Mouse (Mus musculus): ENCODE measurements around the gene Nt5dc2. TPM values are rescaled to one million over a fixed set of nuclear protein-coding genes. Genes with fewer than 3 reads are reported as not detected.

Gene Nt5dc2
- polyA plus RNA-seq, 1 experiment from 2014 or later = 517 TPM

- no peak overlapping the region for H3K27ac ChIP-seq (ENCODE audit: low read depth, low read length)
Measured at GRCm38 (mm10) chr14:31138219-31138896, 7.5 kb downstream of the Nt5dc2 start.

GRCm38 (mm10) chr14:31138897-31139429 is 8.1 kb downstream of the Nt5dc2 start:
- H3K4me1 ChIP-seq (ENCODE audit: control insufficient read depth, insufficient read depth, low read length) = no peaks in the 10 kb centered on the region; the same call in none of the 2 replicates
- no peak for ATAC-seq (ENCODE audit: low FRiP score, low TSS enrichment)
- no peak overlapping the region for H3K4me3 ChIP-seq (ENCODE audit: low read length)
- no peak overlapping the region for H3K27ac ChIP-seq (ENCODE audit: low read depth, low read length)
- peaks cover 83% of the 10 kb centered on the region for H3K36me3 ChIP-seq (ENCODE audit: control insufficient read depth, insufficient read depth, low read length)
- H3K4me2 ChIP-seq (replicated peaks; ENCODE audit: low read depth, low read length) = no peak overlapping the region
- WGBS = 91% methylated on average over 9 of the region's 9 CpGs
- no peak overlapping the region for H3K9ac ChIP-seq (ENCODE audit: low read depth, low read length)
- H3K9me3 ChIP-seq (ENCODE audit: control insufficient read depth, low read length) = no peaks in the 10 kb centered on the region
- H3K27me3 ChIP-seq (ENCODE audit: control insufficient read depth, insufficient read depth, low read length) = no peaks in the 10 kb centered on the region

More at GRCm38 (mm10) chr14:31138219-31138896, 7.5 kb downstream of the Nt5dc2 start:
- no peak for ATAC-seq (ENCODE audit: low FRiP score, low TSS enrichment)
- Histone ChIP-seq H3K4me3 (ENCODE audit: low read length) (no peak overlapping the region), H3K9me3 (ENCODE audit: control insufficient read depth, low read length) (no peaks in the 10 kb centered on the region), H3K36me3 (ENCODE audit: control insufficient read depth, insufficient read depth, low read length) (peaks cover 83% of the 10 kb centered on the region), H3K4me1 (ENCODE audit: control insufficient read depth, insufficient read depth, low read length) (peaks cover 2% of the 10 kb centered on the region), H3K27me3 (ENCODE audit: control insufficient read depth, insufficient read depth, low read length) (no peaks in the 10 kb centered on the region), H3K9ac (ENCODE audit: low read depth, low read length) (no peak overlapping the region), H3K4me2 (replicated peaks; ENCODE audit: low read depth, low read length) (no peak overlapping the region)
- 86% methylated on average over 29 of the region's 35 CpGs for WGBS

DNA sequence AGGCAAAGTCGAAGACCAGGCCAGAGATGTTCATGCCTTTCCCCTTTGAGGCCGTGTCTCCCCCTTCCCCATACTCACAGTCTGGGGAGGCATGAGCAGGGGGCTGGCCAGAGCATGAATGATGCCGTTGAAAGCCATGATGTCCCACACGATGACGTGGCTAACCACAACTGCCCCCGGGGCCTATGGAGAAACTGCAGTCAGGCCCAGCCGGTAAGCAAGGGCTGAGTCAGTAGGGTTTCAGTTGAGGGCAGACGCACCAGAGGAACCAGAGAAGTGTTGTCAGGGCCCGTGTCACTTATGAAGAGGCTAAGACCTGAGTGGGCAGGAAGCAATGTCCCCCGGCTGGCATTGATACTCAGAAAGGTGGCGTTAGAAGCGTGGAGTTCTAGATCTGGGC is 8.8 kb downstream of the Nt5dc2 start:
- no peak overlapping the region for H3K4me3 ChIP-seq (ENCODE audit: low read length)
- WGBS = 92% methylated on average over 12 of the region's 12 CpGs
- H3K36me3 ChIP-seq (ENCODE audit: control insufficient read depth, insufficient read depth, low read length) = peaks cover 78% of the 10 kb centered on the region
- no peaks in the 10 kb centered on the region for H3K9me3 ChIP-seq (ENCODE audit: control insufficient read depth, low read length)
- no peak overlapping the region for H3K4me2 ChIP-seq (replicated peaks; ENCODE audit: low read depth, low read length)
- ATAC-seq (ENCODE audit: low FRiP score, low TSS enrichment) = no peak
- no peak overlapping the region for H3K27ac ChIP-seq (ENCODE audit: low read depth, low read length)
- no peak overlapping the region for H3K9ac ChIP-seq (ENCODE audit: low read depth, low read length)
- H3K4me1 ChIP-seq (ENCODE audit: control insufficient read depth, insufficient read depth, low read length) = no peaks in the 10 kb centered on the region; the same call in none of the 2 replicates
- no peaks in the 10 kb centered on the region for H3K27me3 ChIP-seq (ENCODE audit: control insufficient read depth, insufficient read depth, low read length)

GRCm38 (mm10) chr14:31140141-31140540 is 9.3 kb downstream of the Nt5dc2 start:
- H3K27me3 ChIP-seq (ENCODE audit: control insufficient read depth, insufficient read depth, low read length) = no peaks in the 10 kb centered on the region
- no peak for ATAC-seq (ENCODE audit: low FRiP score, low TSS enrichment)
- H3K4me3 ChIP-seq (ENCODE audit: low read length) = no peak overlapping the region
- no peak overlapping the region for H3K9ac ChIP-seq (ENCODE audit: low read depth, low read length)
- WGBS = 92% methylated on average over 15 of the region's 15 CpGs
- peaks cover 73% of the 10 kb centered on the region for H3K36me3 ChIP-seq (ENCODE audit: control insufficient read depth, insufficient read depth, low read length)
- no peak overlapping the region for H3K4me2 ChIP-seq (replicated peaks; ENCODE audit: low read depth, low read length)
- H3K27ac ChIP-seq (ENCODE audit: low read depth, low read length) = no peak overlapping the region
- H3K9me3 ChIP-seq (ENCODE audit: control insufficient read depth, low read length) = no peaks in the 10 kb centered on the region
- no peaks in the 10 kb centered on the region; the same call in none of the 2 replicates for H3K4me1 ChIP-seq (ENCODE audit: control insufficient read depth, insufficient read depth, low read length)

- no peaks in the 10 kb centered on the region; the same call in none of the 2 replicates for H3K4me1 ChIP-seq (ENCODE audit: control insufficient read depth, insufficient read depth, low read length)
- no peak overlapping the region for H3K4me3 ChIP-seq (ENCODE audit: low read length)
- H3K9me3 ChIP-seq (ENCODE audit: control insufficient read depth, low read length) = no peaks in the 10 kb centered on the region
- H3K4me2 ChIP-seq (replicated peaks; ENCODE audit: low read depth, low read length) = no peak overlapping the region
- ATAC-seq (ENCODE audit: low FRiP score, low TSS enrichment) = no peak
- H3K27me3 ChIP-seq (ENCODE audit: control insufficient read depth, insufficient read depth, low read length) = no peaks in the 10 kb centered on the region
- H3K36me3 ChIP-seq (ENCODE audit: control insufficient read depth, insufficient read depth, low read length) = peaks cover 64% of the 10 kb centered on the region
- 92% methylated on average over 14 of the region's 14 CpGs for WGBS
- H3K27ac ChIP-seq (ENCODE audit: low read depth, low read length) = no peak overlapping the region
- no peak overlapping the region for H3K9ac ChIP-seq (ENCODE audit: low read depth, low read length)
Measured at GRCm38 (mm10) chr14:31141011-31141410, 10.2 kb downstream of the Nt5dc2 start.

GRCm38 (mm10) chr14:31145694-31146093 is 14.8 kb downstream of the Nt5dc2 start:
- peaks cover 19% of the 10 kb centered on the region for H3K36me3 ChIP-seq (ENCODE audit: control insufficient read depth, insufficient read depth, low read length)
- no peak for ATAC-seq (ENCODE audit: low FRiP score, low TSS enrichment)

GRCm38 (mm10) chr14:31160196-31161150 is 29.6 kb downstream of the Nt5dc2 start:
- Histone ChIP-seq H3K4me1 (ENCODE audit: control insufficient read depth, insufficient read depth, low read length) (peaks cover 14% of the 10 kb centered on the region; the same call in 1 of the 2 replicates), H3K4me3 (ENCODE audit: low read length) (no peak overlapping the region), H3K9ac (ENCODE audit: low read depth, low read length) (no peak overlapping the region), H3K9me3 (ENCODE audit: control insufficient read depth, low read length) (no peaks in the 10 kb centered on the region), H3K27ac (ENCODE audit: low read depth, low read length) (no peak overlapping the region), H3K36me3 (ENCODE audit: control insufficient read depth, insufficient read depth, low read length) (no peaks in the 10 kb centered on the region), H3K4me2 (replicated peaks; ENCODE audit: low read depth, low read length) (no peak overlapping the region), H3K27me3 (ENCODE audit: control insufficient read depth, insufficient read depth, low read length) (no peaks in the 10 kb centered on the region)
- 73% methylated on average over 27 of the region's 27 CpGs for WGBS
- ATAC-seq (ENCODE audit: low FRiP score, low TSS enrichment) = no peak

More at GRCm38 (mm10) chr14:31145694-31146093, 14.8 kb downstream of the Nt5dc2 start:
- Histone ChIP-seq H3K27ac (ENCODE audit: low read depth, low read length) (no peak overlapping the region), H3K4me2 (replicated peaks; ENCODE audit: low read depth, low read length) (no peak overlapping the region), H3K9ac (ENCODE audit: low read depth, low read length) (no peak overlapping the region), H3K4me3 (ENCODE audit: low read length) (no peak overlapping the region), H3K27me3 (ENCODE audit: control insufficient read depth, insufficient read depth, low read length) (no peaks in the 10 kb centered on the region), H3K9me3 (ENCODE audit: control insufficient read depth, low read length) (no peaks in the 10 kb centered on the region), H3K4me1 (ENCODE audit: control insufficient read depth, insufficient read depth, low read length) (no peaks in the 10 kb centered on the region)
- WGBS = 86% methylated on average over 11 of the region's 11 CpGs

GRCm38 (mm10) chr14:31161191-31161590 is 30.3 kb downstream of the Nt5dc2 start:
- H3K4me3 ChIP-seq (ENCODE audit: low read length) = no peak overlapping the region
- H3K9ac ChIP-seq (ENCODE audit: low read depth, low read length) = no peak overlapping the region
- no peaks in the 10 kb centered on the region for H3K36me3 ChIP-seq (ENCODE audit: control insufficient read depth, insufficient read depth, low read length)
- H3K4me1 ChIP-seq (ENCODE audit: control insufficient read depth, insufficient read depth, low read length) = peaks cover 20% of the 10 kb centered on the region; the same call in 1 of the 2 replicates
- no peak overlapping the region for H3K4me2 ChIP-seq (replicated peaks; ENCODE audit: low read depth, low read length)
- no peaks in the 10 kb centered on the region for H3K9me3 ChIP-seq (ENCODE audit: control insufficient read depth, low read length)
- 86% methylated on average over 7 of the region's 7 CpGs for WGBS
- H3K27ac ChIP-seq (ENCODE audit: low read depth, low read length) = no peak overlapping the region
- ATAC-seq (ENCODE audit: low FRiP score, low TSS enrichment) = no peak
- H3K27me3 ChIP-seq (ENCODE audit: control insufficient read depth, insufficient read depth, low read length) = no peaks in the 10 kb centered on the region
